Mouse (Mus musculus): Measurements from ENCODE around the gene Pus3. TPM values are rescaled to one million over a fixed set of nuclear protein-coding genes. Genes with fewer than 3 reads are reported as not detected.

The Pus3 gene
- 16.9 and 17.1 TPM in 2 replicates for polyA plus RNA-seq (2015; fragmentation: Nextera tagmentation; extraction: Ambion mirVana)

GRCm38 (mm10) chr9:35558257-35559008 lies at the start of gene Pus3, which contains the start of gene Ddx25:
Gene Pus3 (plus strand): TSS chr9:35558595.
Gene Ddx25 (minus strand): TSS chr9:35558528.
- under 1% methylated on average over 59 of the region's 59 CpGs for WGBS
- peak within 1 kb of the TSS; percentile 48 for H3K27ac ChIP-seq (ENCODE audit: low read length)

GRCm38 (mm10) chr9:35513900-35514299 lies 44.5 kb upstream of the Pus3 start:
- Histone ChIP-seq H3K36me3 (ENCODE audit: control insufficient read depth, insufficient read depth, low read length) (no peaks in the 10 kb centered on the region), H3K4me3 (replicated peaks; ENCODE audit: low read length) (no peak overlapping the region), H3K4me1 (ENCODE audit: control insufficient read depth, insufficient read depth, low read length) (no peaks in the 10 kb centered on the region), H3K27ac (ENCODE audit: low read length) (no peak overlapping the region), H3K9me3 (replicated peaks; ENCODE audit: control insufficient read depth, low read length) (no peaks in the 10 kb centered on the region), H3K9ac (ENCODE audit: low read length) (no peak overlapping the region), H3K4me2 (ENCODE audit: low read depth, low read length) (no peak overlapping the region), H3K27me3 (ENCODE audit: control insufficient read depth, insufficient read depth, low read length) (no peaks in the 10 kb centered on the region)
- WGBS: 81% methylated on average over 4 of the region's 4 CpGs
- ATAC-seq (ENCODE audit: insufficient read depth, low FRiP score): no peak

More at GRCm38 (mm10) chr9:35558257-35559008, at the start of gene Pus3, which contains the start of gene Ddx25:
- peak; percentile 51 for ATAC-seq (ENCODE audit: insufficient read depth, low FRiP score)
- peak within 1 kb of the TSS; percentile 71 for H3K4me3 ChIP-seq (replicated peaks; ENCODE audit: low read length)
- peak within 1 kb of the TSS; percentile 100 for H3K4me2 ChIP-seq (ENCODE audit: low read depth, low read length)
- peaks cover 9% of the 10 kb centered on the region; the same call in 1 of the 2 replicates for H3K4me1 ChIP-seq (ENCODE audit: control insufficient read depth, insufficient read depth, low read length)
- 0 out of 2 replicates have a peak, but pooled peaks cover 4% of the 10 kb centered on the region for H3K36me3 ChIP-seq (ENCODE audit: control insufficient read depth, insufficient read depth, low read length)
- no peaks in the 10 kb centered on the region for H3K9me3 ChIP-seq (replicated peaks; ENCODE audit: control insufficient read depth, low read length)
- peak within 1 kb of the TSS; percentile 72 for H3K9ac ChIP-seq (ENCODE audit: low read length)
- no peaks in the 10 kb centered on the region; the same call in 1 of the 2 replicates for H3K27me3 ChIP-seq (ENCODE audit: control insufficient read depth, insufficient read depth, low read length)

GRCm38 (mm10) chr9:35516182-35516581 lies 42.2 kb upstream of the Pus3 start:
- H3K4me1 ChIP-seq (ENCODE audit: control insufficient read depth, insufficient read depth, low read length): no peaks in the 10 kb centered on the region
- no peak overlapping the region for H3K4me2 ChIP-seq (ENCODE audit: low read depth, low read length)
- no peak overlapping the region for H3K4me3 ChIP-seq (replicated peaks; ENCODE audit: low read length)
- no peaks in the 10 kb centered on the region for H3K9me3 ChIP-seq (replicated peaks; ENCODE audit: control insufficient read depth, low read length)
- H3K36me3 ChIP-seq (ENCODE audit: control insufficient read depth, insufficient read depth, low read length): no peaks in the 10 kb centered on the region
- ATAC-seq (ENCODE audit: insufficient read depth, low FRiP score): no peak
- H3K27me3 ChIP-seq (ENCODE audit: control insufficient read depth, insufficient read depth, low read length): no peaks in the 10 kb centered on the region
- H3K27ac ChIP-seq (ENCODE audit: low read length): no peak overlapping the region
- 87% methylated on average over 5 of the region's 5 CpGs for WGBS
- H3K9ac ChIP-seq (ENCODE audit: low read length): no peak overlapping the region

GRCm38 (mm10) chr9:35516711-35517110 lies 41.7 kb upstream of the Pus3 start:
- Histone ChIP-seq H3K9ac (ENCODE audit: low read length) (no peak overlapping the region), H3K4me1 (ENCODE audit: control insufficient read depth, insufficient read depth, low read length) (no peaks in the 10 kb centered on the region), H3K9me3 (replicated peaks; ENCODE audit: control insufficient read depth, low read length) (no peaks in the 10 kb centered on the region), H3K27ac (ENCODE audit: low read length) (no peak overlapping the region), H3K4me2 (ENCODE audit: low read depth, low read length) (no peak overlapping the region), H3K36me3 (ENCODE audit: control insufficient read depth, insufficient read depth, low read length) (no peaks in the 10 kb centered on the region), H3K27me3 (ENCODE audit: control insufficient read depth, insufficient read depth, low read length) (no peaks in the 10 kb centered on the region), H3K4me3 (replicated peaks; ENCODE audit: low read length) (no peak overlapping the region)
- no peak for ATAC-seq (ENCODE audit: insufficient read depth, low FRiP score)
- WGBS: 91% methylated on average over 16 of the region's 16 CpGs

GRCm38 (mm10) chr9:35518169-35518568 lies 40.2 kb upstream of the Pus3 start, which contains the start of gene Gm1113:
Gene Gm1113 (minus strand): TSS chr9:35518269.
- Histone ChIP-seq H3K9me3 (replicated peaks; ENCODE audit: control insufficient read depth, low read length) (no peaks in the 10 kb centered on the region), H3K4me1 (ENCODE audit: control insufficient read depth, insufficient read depth, low read length) (no peaks in the 10 kb centered on the region), H3K36me3 (ENCODE audit: control insufficient read depth, insufficient read depth, low read length) (no peaks in the 10 kb centered on the region), H3K4me3 (replicated peaks; ENCODE audit: low read length) (no peak within 1 kb of the TSS), H3K9ac (ENCODE audit: low read length) (no peak within 1 kb of the TSS), H3K4me2 (ENCODE audit: low read depth, low read length) (no peak within 1 kb of the TSS), H3K27ac (ENCODE audit: low read length) (no peak within 1 kb of the TSS), H3K27me3 (ENCODE audit: control insufficient read depth, insufficient read depth, low read length) (no peaks in the 10 kb centered on the region)
- WGBS: 63% methylated on average over 3 of the region's 3 CpGs
- no peak for ATAC-seq (ENCODE audit: insufficient read depth, low FRiP score)

DNA sequence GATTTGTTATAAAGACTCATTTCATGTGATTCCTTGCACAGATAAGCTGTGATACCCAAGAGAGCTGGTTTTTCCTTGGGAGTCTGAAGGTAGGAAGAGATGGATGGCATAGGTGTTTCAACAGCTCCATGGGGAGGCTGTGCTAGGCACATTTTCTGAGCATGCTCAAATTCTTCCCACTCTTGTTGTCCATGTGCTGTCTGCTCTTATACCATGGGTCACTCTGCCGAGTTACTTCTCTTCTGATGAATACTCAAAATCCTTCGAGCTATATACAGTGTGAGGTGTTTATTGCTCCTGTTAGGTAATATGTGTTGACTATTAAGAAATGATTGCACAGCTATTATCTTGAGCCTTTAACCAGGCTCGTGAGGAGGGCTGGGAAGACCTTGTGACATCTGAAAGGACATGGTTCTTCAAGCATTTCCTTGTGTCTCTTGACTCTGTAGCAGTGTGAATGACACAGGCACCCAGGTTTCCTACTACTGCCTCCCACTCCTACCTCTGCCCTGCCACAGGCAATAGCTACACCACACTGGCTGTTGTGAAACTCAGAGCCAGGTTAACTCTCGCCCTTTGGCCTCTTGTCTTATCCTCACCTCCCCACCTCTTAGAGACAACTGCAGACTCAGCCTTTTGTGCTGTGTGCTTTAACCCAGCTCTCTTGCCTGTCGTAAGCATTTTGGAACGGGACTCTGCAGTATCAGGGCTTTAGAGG lies 37.6 kb upstream of the Pus3 start:
- 68% methylated on average over 6 of the region's 6 CpGs for WGBS
- peak; percentile 22; the same call in 1 of the 2 replicates for ATAC-seq (ENCODE audit: insufficient read depth, low FRiP score)
- Histone ChIP-seq H3K4me2 (ENCODE audit: low read depth, low read length) (no peak overlapping the region), H3K9ac (ENCODE audit: low read length) (no peak overlapping the region), H3K4me1 (ENCODE audit: control insufficient read depth, insufficient read depth, low read length) (0 out of 2 replicates have a peak, but pooled peaks cover 6% of the 10 kb centered on the region), H3K27me3 (ENCODE audit: control insufficient read depth, insufficient read depth, low read length) (no peaks in the 10 kb centered on the region), H3K27ac (ENCODE audit: low read length) (no peak overlapping the region), H3K4me3 (replicated peaks; ENCODE audit: low read length) (no peak overlapping the region), H3K9me3 (replicated peaks; ENCODE audit: control insufficient read depth, low read length) (no peaks in the 10 kb centered on the region), H3K36me3 (ENCODE audit: control insufficient read depth, insufficient read depth, low read length) (no peaks in the 10 kb centered on the region)

- no peak for ATAC-seq (ENCODE audit: insufficient read depth, low FRiP score)
- no peak overlapping the region for H3K4me2 ChIP-seq (ENCODE audit: low read depth, low read length)
- 0 out of 2 replicates have a peak, but pooled peaks cover 6% of the 10 kb centered on the region for H3K4me1 ChIP-seq (ENCODE audit: control insufficient read depth, insufficient read depth, low read length)
- WGBS: 70% methylated on average over 2 of the region's 2 CpGs
- H3K9ac ChIP-seq (ENCODE audit: low read length): no peak overlapping the region
- H3K4me3 ChIP-seq (replicated peaks; ENCODE audit: low read length): no peak overlapping the region
- H3K36me3 ChIP-seq (ENCODE audit: control insufficient read depth, insufficient read depth, low read length): no peaks in the 10 kb centered on the region
- no peaks in the 10 kb centered on the region for H3K9me3 ChIP-seq (replicated peaks; ENCODE audit: control insufficient read depth, low read length)
- H3K27me3 ChIP-seq (ENCODE audit: control insufficient read depth, insufficient read depth, low read length): no peaks in the 10 kb centered on the region
- H3K27ac ChIP-seq (ENCODE audit: low read length): no peak overlapping the region
These were observed 36.2 kb upstream of the Pus3 start for GRCm38 (mm10) chr9:35522241-35522640.

- Histone ChIP-seq H3K27ac (ENCODE audit: low read length) (no peak overlapping the region), H3K4me3 (replicated peaks; ENCODE audit: low read length) (no peak overlapping the region), H3K4me2 (ENCODE audit: low read depth, low read length) (no peak overlapping the region), H3K36me3 (ENCODE audit: control insufficient read depth, insufficient read depth, low read length) (no peaks in the 10 kb centered on the region), H3K9me3 (replicated peaks; ENCODE audit: control insufficient read depth, low read length) (no peaks in the 10 kb centered on the region), H3K9ac (ENCODE audit: low read length) (no peak overlapping the region), H3K4me1 (ENCODE audit: control insufficient read depth, insufficient read depth, low read length) (0 out of 2 replicates have a peak, but pooled peaks cover 6% of the 10 kb centered on the region), H3K27me3 (ENCODE audit: control insufficient read depth, insufficient read depth, low read length) (no peaks in the 10 kb centered on the region)
- WGBS: 81% methylated on average over 1 of the region's 1 CpGs
- no peak for ATAC-seq (ENCODE audit: insufficient read depth, low FRiP score)
These were observed 35.4 kb upstream of the Pus3 start for GRCm38 (mm10) chr9:35522821-35523515.

Measured in stomach, embryonic 16.5 days (tissue).